Mouse (Mus musculus) neural tube, postnatal 0 days (tissue): Measurements from ENCODE around the gene Fam184a. TPM values are rescaled to one million over a fixed set of nuclear protein-coding genes. Genes with fewer than 3 reads are reported as not detected.

Experiments
- polyA plus RNA-seq: library from polyadenylated mRNA; unstranded; fragments of >200 nt; fragmentation: Nextera tagmentation; extraction: Ambion mirVana; gene quantifications from 2 replicates; pipeline ENCODE4 v1.2.1, GENCODE M21; 2015

The Fam184a gene
- polyA plus RNA-seq = 18.6 and 21.2 TPM in 2 replicates

DNA sequence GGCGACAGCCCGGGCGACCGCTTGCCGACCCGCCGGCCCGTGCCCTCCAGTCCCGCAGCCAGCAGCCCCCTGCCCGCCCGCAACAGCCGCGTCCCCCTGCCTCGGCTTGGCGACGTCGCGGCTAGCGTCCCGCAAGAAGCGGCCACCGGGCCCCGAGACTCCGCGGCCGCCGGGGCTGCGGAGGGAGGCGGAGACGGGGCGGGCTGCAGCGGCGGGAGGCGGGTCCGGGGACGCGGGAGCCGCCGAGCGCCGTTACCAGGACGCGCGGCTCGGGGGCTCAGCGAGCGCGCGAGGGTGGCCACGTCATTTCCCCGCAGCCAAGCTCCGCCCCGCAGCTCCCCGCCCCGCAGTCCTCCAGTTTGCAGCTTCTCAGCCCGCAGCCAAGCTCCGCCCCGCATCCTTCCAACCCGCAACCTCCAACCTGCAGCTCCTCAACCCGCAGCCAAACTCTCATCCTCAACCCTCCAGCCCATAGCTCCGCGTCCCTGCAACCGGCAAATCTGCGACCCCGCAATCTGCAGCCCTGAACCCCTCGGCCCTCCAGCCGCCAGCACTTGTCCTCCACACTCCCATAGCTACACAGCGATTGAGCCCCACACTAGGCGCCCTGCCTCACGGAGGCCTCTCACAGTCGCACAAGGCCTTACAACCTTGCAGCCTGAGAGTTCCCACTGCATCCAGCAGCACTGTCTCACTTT, at the start of gene Fam184a:
Gene Fam184a, minus strand, starts transcription at position 169 of the 698 bp plus-strand sequence.

DNA sequence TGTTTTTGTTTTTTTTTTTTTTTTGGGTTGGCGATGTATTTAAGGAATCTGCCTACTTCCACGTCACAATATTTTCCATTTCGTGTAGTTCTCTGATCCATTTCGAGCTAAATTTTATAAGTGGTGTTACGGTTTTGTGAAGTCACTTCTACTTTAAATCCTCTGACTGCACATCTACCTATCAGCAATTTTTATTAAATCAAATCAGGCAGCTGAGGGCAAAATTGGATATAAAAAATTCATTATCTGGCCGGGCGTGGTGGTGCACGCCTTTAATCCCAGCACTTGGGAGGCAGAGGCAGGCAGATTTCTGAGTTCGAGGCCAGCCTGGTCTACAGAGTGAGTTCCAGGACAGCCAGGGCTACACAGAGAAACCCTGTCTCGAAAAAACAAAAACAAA, 120.6 kb downstream of the Fam184a start, which contains the start of gene Mcm9:
Gene Mcm9, minus strand, starts transcription at position 101 of the 400 bp plus-strand sequence.

GRCm38 (mm10) chr10:53596677-53597120, 154.2 kb downstream of the Fam184a start, which contains the start of gene Asf1a:
Gene Asf1a, plus strand, starts transcription at chr10:53596757.

Other genes with a start within 250 kb of the Fam184a start
- gene Asf1a, start 154.4 kb downstream of the Fam184a start, polyA plus RNA-seq = 53.9 and 61.5 TPM in 2 replicates
- 5.7 and 6.0 TPM in 2 replicates for gene Mcm9, start 120.7 kb downstream of the Fam184a start, polyA plus RNA-seq